19 mouse cellular contexts compared by ENCODE assay signal in the genomic region with DNA sequence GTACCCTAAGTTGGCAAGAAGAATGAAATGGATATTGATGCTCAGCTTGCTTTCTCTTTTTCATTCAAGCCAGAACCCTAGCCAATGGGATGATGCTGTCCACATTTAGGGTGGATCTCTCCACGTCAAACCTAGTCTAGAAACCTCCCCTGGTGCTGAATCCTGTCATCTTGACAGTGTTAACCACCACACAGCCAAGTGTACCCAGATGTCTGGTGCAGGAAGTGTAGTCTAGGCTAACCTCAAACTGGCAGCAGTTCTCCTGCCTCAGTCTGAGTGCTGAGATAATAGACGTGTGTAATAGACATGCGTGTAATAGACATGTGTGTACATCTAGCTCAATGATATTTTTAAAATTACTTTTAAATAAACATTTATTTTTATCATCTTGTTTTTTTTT.
A peak's percentile ranks its signal among the peaks of the same experiment; 100 is the strongest.
DNase-seq lines count a peak whose midpoint lies in the region; ATAC-seq and TF ChIP-seq lines count a peak whose summit lies in the region.
"Had no signal": no experiment of that assay in that cellular context is flagged by ENCODE, and none has a peak within 500 bp of the region (broad histone marks: within the 10 kb centered on the region; RNA-seq: fewer than 3 reads in every experiment).

No protein-coding gene starts in this region.

- TF ChIP-seq CTCF in thymus, adult 2 months (IDR thresholded peaks at IDR 0.05; ENCODE audit: borderline replicate concordance, control insufficient read depth, extremely low read depth, insufficient read depth, low read length, poor library complexity), result no peak

- ATAC-seq in common myeloid progenitor, adult 5-6 weeks (replicated peaks; ENCODE audit: low read depth, poor library complexity, severe bottlenecking), result peak; percentile 95
- ATAC-seq in megakaryocyte progenitor cell, adult 5-6 weeks (replicated peaks; ENCODE audit: poor library complexity), result peak; percentile 76
- ATAC-seq: forebrain, embryonic 16.5 days had no signal

- no peak for TF ChIP-seq POLR2A in thymus, adult 2 months (IDR thresholded peaks at IDR 0.05; ENCODE audit: control insufficient read depth, extremely low read depth, insufficient read depth, low read length, poor library complexity)

- no peaks in the 10 kb centered on the region; the same call in 1 of the 2 replicates for H3K4me1 ChIP-seq in thymus, adult 2 months (replicated peaks; ENCODE audit: control insufficient read depth, insufficient read depth, low read length)
- H3K4me1 ChIP-seq: embryonic facial prominence, embryonic 13.5 days; forebrain, embryonic 12.5 days; heart, embryonic 15.5 days; hindbrain, embryonic 15.5 days had no signal

- H3K36me3 ChIP-seq in thymus, adult 2 months (ENCODE audit: control insufficient read depth, insufficient read depth, low read length), result no peaks in the 10 kb centered on the region
- H3K36me3 ChIP-seq: embryonic facial prominence, embryonic 13.5 days; forebrain, embryonic 12.5 days; heart, embryonic 15.5 days; hindbrain, embryonic 15.5 days had no signal

- WGBS in thymus, adult 2 months, result 18% methylated on average over 3 of the region's 3 CpGs

- H3K27ac ChIP-seq in thymus, adult 2 months (ENCODE audit: control insufficient read depth, insufficient read depth, low read length), result no peak overlapping the region
- H3K27ac ChIP-seq: embryonic facial prominence, embryonic 13.5 days; forebrain, embryonic 12.5 days; heart, adult 2 months; heart, embryonic 15.5 days; hindbrain, embryonic 15.5 days had no signal

- DNase-seq in thymus, adult 2 months, result peak; percentile 2
- no peak for DNase-seq in thymus, adult 18-20 months
- DNase-seq in thymus, postnatal 4 days, result peak; percentile 13
- no peak for DNase-seq in spleen, adult 12 weeks (ENCODE audit: low spot score)
- DNase-seq in right cerebral cortex, postnatal 25 days, result no peak
- no peak for DNase-seq in gastrocnemius, postnatal 25 days
- DNase-seq: adrenal gland, adult 8-10 months; adrenal gland, postnatal 36 days; cerebellum, adult 2 months; cerebellum, postnatal 10 days; gastrocnemius, postnatal 10 days; heart, adult 2 months had no signal

- no peak overlapping the region for H3K4me3 ChIP-seq in thymus, adult 2 months (ENCODE audit: control insufficient read depth, insufficient read depth, low read length)
- H3K4me3 ChIP-seq: embryonic facial prominence, embryonic 13.5 days; forebrain, embryonic 12.5 days; heart, adult 2 months; heart, embryonic 15.5 days; hindbrain, embryonic 15.5 days had no signal

- no peaks in the 10 kb centered on the region for H3K27me3 ChIP-seq in thymus, adult 2 months (ENCODE audit: control insufficient read depth, insufficient read depth, low read length)
- H3K27me3 ChIP-seq: embryonic facial prominence, embryonic 13.5 days; forebrain, embryonic 12.5 days; heart, embryonic 15.5 days; hindbrain, embryonic 15.5 days had no signal

Comparison
In these comparisons a context has a peak if more than half of its experiments do, and no peak if none do; other contexts are left out.
1. DNase-seq: peak in thymus, adult 2 months (single experiment) and thymus, postnatal 4 days (single experiment); none in thymus, adult 18-20 months (0 of 2), spleen, adult 12 weeks (single experiment), right cerebral cortex, postnatal 25 days (single experiment) and gastrocnemius, postnatal 25 days (single experiment).